Mouse (Mus musculus) liver, embryonic 14.5 days (tissue): ENCODE measurements at regions not wholly inside any gene's neighbourhood (a gene's known extent, or its start where the extent isn't known, plus 50 kb on each side); places are given as distances from the start of the nearest gene placed in this dataset.

Experiments used
- ATAC-seq: fragments of 200-750 bp; cut with Nextera tagmentation; 2 replicates; pipeline ENCODE4 v1.8.0; 2017; ENCODE audit warnings: moderate number of reproducible peaks, mild to moderate bottlenecking, moderate library complexity; ENCODE audit not compliant: insufficient read depth
- DNase-seq, 3 experiments: peaks; one replicate each; pipeline ENCODE4 v3.0.0-alpha.2; 2012 to 2013; ENCODE audit warnings: low read depth in 3 of 3, low spot score in 3 of 3
- H3K27ac ChIP-seq: fragments of 300-500 bp; sonication (generic); 2 replicates; pipeline ENCODE4 v1.5.1; 2014; ENCODE audit warnings: moderate library complexity, mild to moderate bottlenecking, control low read depth, inconsistent platforms
- H3K27me3 ChIP-seq: fragments of 300-500 bp; sonication (generic); 2 replicates; pipeline ENCODE4 v1.6.1; 2014; ENCODE audit warnings: mild to moderate bottlenecking, low read length, moderate library complexity; ENCODE audit not compliant: control insufficient read depth, insufficient read depth
- H3K36me3 ChIP-seq: fragments of 300-500 bp; sonication (generic); replicated peaks from 2 replicates; pipeline ENCODE4 v1.6.1; 2014; ENCODE audit warnings: low read depth; ENCODE audit not compliant: control insufficient read depth, insufficient read depth
- H3K4me1 ChIP-seq, 2 experiments: fragments of 200-500 bp in 1 of 2; fragments of 300-500 bp in 1 of 2; sonication (generic) in 1 of 2; replicated peaks; 2 replicates each; pipeline ENCODE4 v1.6.1; 2012 to 2014; ENCODE audit warnings: antibody characterized with exemption in 1 of 2, inconsistent platforms in 1 of 2, low read length in 1 of 2; ENCODE audit not compliant: control insufficient read depth in 2 of 2, insufficient read depth in 2 of 2
- H3K4me2 ChIP-seq: fragments of 300-500 bp; sonication (generic); 2 replicates; pipeline ENCODE4 v1.6.1; 2014; ENCODE audit warnings: low read depth, mild to moderate bottlenecking, control low read depth, moderate library complexity
- H3K4me3 ChIP-seq, 2 experiments: fragments of 200-500 bp in 1 of 2; fragments of 300-500 bp in 1 of 2; sonication (generic) in 1 of 2; 2 replicates each; pipeline ENCODE4 v1.5.1; 2012 to 2014; ENCODE audit warnings: low read depth in 2 of 2, low read length in 2 of 2, mild to moderate bottlenecking in 2 of 2, control low read depth in 1 of 2, inconsistent platforms in 1 of 2, moderate library complexity in 1 of 2; ENCODE audit not compliant: insufficient read depth in 1 of 2
- H3K9ac ChIP-seq: fragments of 300-500 bp; sonication (generic); replicated peaks from 2 replicates; pipeline ENCODE4 v1.6.1; 2014; ENCODE audit warnings: mild to moderate bottlenecking, control low read depth, moderate library complexity
- H3K9me3 ChIP-seq: fragments of 300-500 bp; sonication (generic); 2 replicates; pipeline ENCODE4 v1.6.1; 2016; ENCODE audit warnings: low read length, mixed read lengths; ENCODE audit not compliant: control insufficient read depth
- CTCF ChIP-seq: IDR thresholded peaks from 2 replicates; pipeline ENCODE4 v1.5.1; 2016; ENCODE audit warnings: antibody characterized with exemption, low read depth, control low read depth
- EP300 ChIP-seq: IDR thresholded peaks from 2 replicates; pipeline ENCODE4 v1.6.1; 2016; ENCODE audit warnings: antibody characterized with exemption, low read depth
- WGBS: fragments of 180-500 bp; shearing (Covaris S2); extraction: QIAGEN DNeasy Blood & Tissue Kit; methylation state at CpG from one replicate; pipeline ENCODE4 v1.1.7; 2014; ENCODE audit not compliant: insufficient replicate concordance; 5-methylcytosine and 5-hydroxymethylcytosine counted together

- no peak overlapping the region for H3K4me3 ChIP-seq
- WGBS: 47% methylated on average over 11 of the region's 11 CpGs
- no peaks in the 10 kb centered on the region for H3K27me3 ChIP-seq
- ATAC-seq (no peak), DNase-seq (no peak)
- H3K4me1 ChIP-seq: no peaks in the 10 kb centered on the region
- H3K4me2 ChIP-seq: no peak overlapping the region
- no peaks in the 10 kb centered on the region for H3K36me3 ChIP-seq
- TF ChIP-seq EP300: no peak
- no peak for TF ChIP-seq CTCF
- no peaks in the 10 kb centered on the region for H3K9me3 ChIP-seq
- H3K27ac ChIP-seq: no peak overlapping the region
- no peak overlapping the region for H3K9ac ChIP-seq
These were observed 90.8 kb downstream of the Sox9 start for GRCm38 (mm10) chr11:112872677-112873367.

- H3K4me3 ChIP-seq: no peak overlapping the region
- no peaks in the 10 kb centered on the region for H3K4me1 ChIP-seq
- no peak overlapping the region for H3K9ac ChIP-seq
- WGBS: 59% methylated on average over 11 of the region's 11 CpGs
- no peak for ATAC-seq
- DNase-seq: no peak
- no peak overlapping the region for H3K27ac ChIP-seq
- no peak overlapping the region for H3K4me2 ChIP-seq
- no peaks in the 10 kb centered on the region for H3K27me3 ChIP-seq
- H3K36me3 ChIP-seq: no peaks in the 10 kb centered on the region
- TF ChIP-seq EP300 (no peak), CTCF (no peak)
- no peaks in the 10 kb centered on the region for H3K9me3 ChIP-seq
These were observed 92.2 kb downstream of the Sox9 start for GRCm38 (mm10) chr11:112874239-112874638.

GRCm38 (mm10) chr11:112876226-112876625 is 94.2 kb downstream of the Sox9 start:
- Histone ChIP-seq H3K4me2 (no peak overlapping the region), H3K9me3 (no peaks in the 10 kb centered on the region), H3K27ac (no peak overlapping the region), H3K9ac (no peak overlapping the region), H3K4me1 (no peaks in the 10 kb centered on the region), H3K4me3 (no peak overlapping the region), H3K36me3 (no peaks in the 10 kb centered on the region), H3K27me3 (no peaks in the 10 kb centered on the region)
- DNase-seq: no peak
- 54% methylated on average over 8 of the region's 8 CpGs for WGBS
- TF ChIP-seq EP300 (no peak), CTCF (no peak)
- no peak for ATAC-seq

- H3K4me2 ChIP-seq: no peak overlapping the region
- no peak for ATAC-seq
- no peaks in the 10 kb centered on the region for H3K36me3 ChIP-seq
- H3K9me3 ChIP-seq: no peaks in the 10 kb centered on the region
- no peaks in the 10 kb centered on the region for H3K27me3 ChIP-seq
- no peak overlapping the region for H3K4me3 ChIP-seq
- no peak for TF ChIP-seq CTCF
- no peak overlapping the region for H3K27ac ChIP-seq
- H3K9ac ChIP-seq: no peak overlapping the region
- no peaks in the 10 kb centered on the region for H3K4me1 ChIP-seq
- no peak for DNase-seq
These were observed 96.4 kb downstream of the Sox9 start for GRCm38 (mm10) chr11:112878436-112878835.

- Histone ChIP-seq H3K4me3 (no peak overlapping the region), H3K9ac (no peak overlapping the region), H3K9me3 (no peaks in the 10 kb centered on the region), H3K36me3 (no peaks in the 10 kb centered on the region), H3K27me3 (no peaks in the 10 kb centered on the region), H3K4me1 (no peaks in the 10 kb centered on the region), H3K27ac (no peak overlapping the region), H3K4me2 (no peak overlapping the region)
- TF ChIP-seq CTCF: no peak
- TF ChIP-seq EP300: no peak
- 63% methylated on average over 3 of the region's 3 CpGs for WGBS
- DNase-seq: no peak
- no peak for ATAC-seq
These were observed 98.7 kb downstream of the Sox9 start for GRCm38 (mm10) chr11:112880736-112881135.
